Mouse (Mus musculus): ENCODE measurements around the gene Znrd1as.

GRCm38 (mm10) chr17:37002364-37003330, 44.3 kb downstream of the Znrd1as start:
- TF ChIP-seq EP300 (IDR thresholded peaks at IDR 0.05; ENCODE audit: low read depth in 1 of 2, low read length in 2 of 2) (no peak), POLR2A (IDR thresholded peaks at IDR 0.05; ENCODE audit: control insufficient read depth in 1 of 2, insufficient read depth in 1 of 2, low read depth in 1 of 2, low read length in 2 of 2, poor library complexity in 1 of 2) (no peak), GABPA (IDR thresholded peaks at IDR 0.05; ENCODE audit: low read depth, low read length) (no peak), MAFK (IDR thresholded peaks at IDR 0.05; ENCODE audit: borderline replicate concordance, low read depth, low read length) (no peak), CTCF (IDR thresholded peaks at IDR 0.05 in 2 of 3, conservative IDR thresholded peaks at IDR 0.05 in 1 of 3; ENCODE audit: control insufficient read depth in 1 of 3, insufficient read depth in 1 of 3, low read depth in 2 of 3, low read length in 3 of 3, poor library complexity in 1 of 3, severe bottlenecking in 1 of 3) (no peak), USF1 (IDR thresholded peaks at IDR 0.05; ENCODE audit: low read depth, low read length) (no peak), TCF12 (IDR thresholded peaks at IDR 0.05; ENCODE audit: low read depth, low read length) (no peak), CHD1 (IDR thresholded peaks at IDR 0.05; ENCODE audit: low read depth, low read length) (no peak), UBTF (IDR thresholded peaks at IDR 0.05; ENCODE audit: borderline replicate concordance, insufficient read depth, low read depth, low read length) (no peak), RAD21 (IDR thresholded peaks at IDR 0.05; ENCODE audit: low read depth, low read length) (no peak)

Measured in MEL (cell line).